Mouse (Mus musculus): ENCODE results near the gene Slc16a2.
"Not testable (repeated sequence)": the region's sequence is repeated elsewhere in the genome, so short reads cannot be mapped to it uniquely, and the experiment has no call there.

DNA sequence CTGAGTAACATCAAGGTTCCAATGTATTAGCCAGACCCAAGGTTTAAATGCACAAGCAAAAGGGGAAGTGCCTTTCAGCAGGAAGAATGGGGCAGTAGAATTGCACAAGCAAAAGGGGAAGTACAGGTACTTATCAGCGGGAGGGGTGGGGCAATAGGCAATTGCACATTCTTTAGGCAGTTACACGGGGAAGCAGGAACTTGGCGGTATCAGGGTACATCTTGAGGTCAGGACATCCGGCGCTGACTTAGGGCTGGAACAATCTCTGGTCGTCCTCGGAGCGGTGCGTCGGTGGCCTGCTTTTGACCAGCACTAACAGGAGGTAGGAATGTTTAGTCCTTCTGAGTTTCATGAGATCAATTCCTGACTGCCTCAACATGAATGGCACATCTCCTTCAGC is 157.3 kb downstream of the Slc16a2 start:
- TF ChIP-seq CHD2 (IDR thresholded peaks at IDR 0.05; ENCODE audit: low read length); TBP (IDR thresholded peaks at IDR 0.05; ENCODE audit: low read depth, low read length); KAT2A (conservative IDR thresholded peaks at IDR 0.05; ENCODE audit: low read depth, low read length); JUND (IDR thresholded peaks at IDR 0.05; ENCODE audit: low read depth, low read length); RAD21 (IDR thresholded peaks at IDR 0.05; ENCODE audit: low read depth, low read length): not testable (repeated sequence)

All from MEL (cell line).